Mouse (Mus musculus): Measurements from ENCODE around the gene Cdk5rap2.

DNA sequence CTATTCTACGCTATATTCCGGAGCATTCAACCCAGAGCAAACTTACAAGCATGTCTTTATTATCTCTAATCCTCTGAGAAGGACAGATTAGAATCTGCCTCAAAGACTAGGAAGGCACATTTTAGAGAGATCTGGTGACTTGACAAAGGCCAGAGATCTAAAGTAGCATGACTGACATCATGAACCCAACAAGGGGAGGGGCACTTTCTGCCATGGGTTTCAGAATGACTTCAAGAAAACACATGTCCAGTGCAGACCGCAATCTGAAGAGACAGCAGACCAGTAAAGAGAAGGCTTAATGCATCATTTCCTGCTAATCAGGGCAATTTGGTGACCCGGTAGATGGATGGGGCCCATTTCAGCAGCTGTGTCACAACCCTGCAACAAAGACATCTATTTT lies 98.1 kb downstream of the Cdk5rap2 start:
- TF ChIP-seq POLR2A (IDR thresholded peaks at IDR 0.05; ENCODE audit: extremely low read depth, insufficient read depth, low read length) (no peak), CTCF (IDR thresholded peaks at IDR 0.05; ENCODE audit: low read depth, low read length) (no peak)

All from liver, adult 2 months (tissue).